Mouse (Mus musculus) hindbrain, embryonic 16.5 days (tissue): Measurements from ENCODE around the gene Vmn1r160. TPM values are rescaled to one million over a fixed set of nuclear protein-coding genes. Genes with fewer than 3 reads are reported as not detected.
"Not testable (repeated sequence)": the region's sequence is repeated elsewhere in the genome, so short reads cannot be mapped to it uniquely, and the experiment has no call there.

Experiments used
- ATAC-seq: fragments of 200-750 bp; cut with Nextera tagmentation; 2 replicates; pipeline ENCODE4 v1.8.0; 2017; ENCODE audit warnings: moderate TSS enrichment, moderate library complexity
- H3K27ac ChIP-seq: fragments of 300-500 bp; sonication (generic); 2 replicates; pipeline ENCODE4 v1.5.1; 2014; ENCODE audit warnings: low read depth, mild to moderate bottlenecking, control low read depth, low read length, moderate library complexity
- H3K27me3 ChIP-seq: fragments of 300-500 bp; sonication (generic); replicated peaks from 2 replicates; pipeline ENCODE4 v1.6.1; 2014; ENCODE audit warnings: low read length; ENCODE audit not compliant: control insufficient read depth, insufficient read depth
- H3K36me3 ChIP-seq: fragments of 300-500 bp; sonication (generic); 2 replicates; pipeline ENCODE4 v1.6.1; 2014; ENCODE audit warnings: mild to moderate bottlenecking, low read length, moderate library complexity, mixed read lengths; ENCODE audit not compliant: control insufficient read depth, insufficient read depth
- H3K4me1 ChIP-seq: fragments of 300-500 bp; sonication (generic); 2 replicates; pipeline ENCODE4 v1.6.1; 2014; ENCODE audit warnings: low read depth, low read length; ENCODE audit not compliant: control insufficient read depth, insufficient read depth
- H3K4me2 ChIP-seq: fragments of 300-500 bp; sonication (generic); 2 replicates; pipeline ENCODE4 v1.6.1; 2014; ENCODE audit warnings: mild to moderate bottlenecking, low read length, control low read depth, moderate library complexity
- H3K4me3 ChIP-seq: fragments of 300-500 bp; sonication (generic); 2 replicates; pipeline ENCODE4 v1.5.1; 2014; ENCODE audit warnings: mild to moderate bottlenecking, low read length, control low read depth, moderate library complexity
- H3K9ac ChIP-seq: fragments of 300-500 bp; sonication (generic); 2 replicates; pipeline ENCODE4 v1.6.1; 2014; ENCODE audit warnings: low read depth, mild to moderate bottlenecking, control low read depth, low read length, moderate library complexity
- H3K9me3 ChIP-seq: fragments of 300-500 bp; sonication (generic); 2 replicates; pipeline ENCODE4 v1.6.1; 2014; ENCODE audit warnings: mild to moderate bottlenecking, low read length, moderate library complexity; ENCODE audit not compliant: control insufficient read depth
- WGBS: fragments of 180-500 bp; shearing (Covaris S2); extraction: QIAGEN DNeasy Blood & Tissue Kit; methylation state at CpG from one replicate; pipeline ENCODE4 v1.1.7; 2014; 5-methylcytosine and 5-hydroxymethylcytosine counted together
- polyA plus RNA-seq: library from polyadenylated mRNA; unstranded; fragments of >200 nt; fragmentation: Nextera tagmentation; extraction: Ambion mirVana; gene quantifications from 2 replicates; pipeline ENCODE4 v1.2.1, GENCODE M21; 2015

Gene Vmn1r160
- polyA plus RNA-seq, result not detected in 2 replicates

DNA sequence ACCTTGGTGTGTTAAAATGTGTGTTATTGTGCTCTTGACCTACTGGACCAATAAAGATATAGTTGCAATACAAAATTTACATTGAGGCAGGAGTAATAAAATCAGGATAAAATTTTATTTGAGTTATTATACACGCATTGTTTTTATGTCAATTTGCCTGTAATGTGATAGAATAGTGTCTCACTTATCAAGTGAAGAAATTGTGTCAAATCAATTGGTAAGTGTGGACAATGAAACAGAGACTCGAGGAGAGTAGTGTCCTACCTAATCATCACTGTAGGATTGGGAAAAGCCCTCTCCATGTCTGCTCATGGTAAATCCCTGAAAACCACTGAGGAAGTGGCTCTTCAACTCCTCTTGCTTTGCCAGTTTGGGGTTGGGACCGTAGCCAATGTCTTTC lies at the start of gene Vmn1r160:
Gene Vmn1r160, plus strand, starts transcription at position 301 of the 400 bp plus-strand sequence.
- not testable (repeated sequence) for H3K9me3 ChIP-seq, H3K36me3 ChIP-seq, ATAC-seq, H3K4me2 ChIP-seq, H3K4me3 ChIP-seq, H3K4me1 ChIP-seq, H3K27me3 ChIP-seq, H3K9ac ChIP-seq, H3K27ac ChIP-seq
- 40% methylated on average over 1 of the region's 3 CpGs for WGBS

DNA sequence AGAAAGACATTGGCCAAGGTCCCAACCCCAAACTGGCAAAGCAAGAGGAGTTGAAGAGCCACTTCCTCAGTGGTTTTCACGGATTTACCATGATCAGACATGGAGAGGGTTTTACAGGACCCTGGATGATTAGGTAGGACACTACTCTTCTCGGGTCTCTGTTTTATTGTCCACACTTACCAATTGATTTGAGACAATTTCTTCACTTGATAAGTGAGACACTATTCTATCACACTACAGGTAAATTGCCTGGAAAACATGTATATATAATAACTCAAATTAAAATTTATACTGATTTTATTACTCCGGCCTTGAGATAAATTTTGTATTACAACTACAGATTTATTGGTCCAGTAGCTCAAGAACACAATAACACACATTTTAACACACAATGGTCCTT lies 27.5 kb upstream of the Vmn1r160 start, which contains the start of gene Vmn1r159:
Gene Vmn1r159, minus strand, starts transcription at position 101 of the 400 bp plus-strand sequence.
- not testable (repeated sequence) for H3K27ac ChIP-seq, H3K9me3 ChIP-seq, H3K4me3 ChIP-seq, ATAC-seq, H3K36me3 ChIP-seq, H3K4me1 ChIP-seq, H3K9ac ChIP-seq, H3K4me2 ChIP-seq, H3K27me3 ChIP-seq
- 69% methylated on average over 2 of the region's 3 CpGs for WGBS

Other genes with a start within 250 kb of the Vmn1r160 start
- gene Vmn1r155, start 213.2 kb upstream of the Vmn1r160 start, polyA plus RNA-seq, result not detected in 2 replicates
- gene Gm8693, start 178.9 kb upstream of the Vmn1r160 start, polyA plus RNA-seq, result not detected in 2 replicates
- not detected in 2 replicates for gene Gm4567, start 151.5 kb upstream of the Vmn1r160 start, polyA plus RNA-seq
- gene Vmn1r157, start 109.5 kb upstream of the Vmn1r160 start, polyA plus RNA-seq, result not detected in 2 replicates
- gene Vmn1r158, start 80.4 kb upstream of the Vmn1r160 start, polyA plus RNA-seq, result not detected in 2 replicates
- not detected in 2 replicates for gene Vmn1r159, start 27.6 kb upstream of the Vmn1r160 start, polyA plus RNA-seq
- not detected in 2 replicates for gene Gm4214, start 113.4 kb downstream of the Vmn1r160 start, polyA plus RNA-seq
- gene Gm4216, start 148.7 kb downstream of the Vmn1r160 start, polyA plus RNA-seq, result not detected in 2 replicates
- gene Vmn1r163, start 184.3 kb downstream of the Vmn1r160 start, polyA plus RNA-seq, result not detected in 2 replicates
- gene Gm8720, start 196.2 kb downstream of the Vmn1r160 start, polyA plus RNA-seq, result not detected in 2 replicates